Mouse (Mus musculus): ENCODE measurements around the gene BC049352. TPM values are rescaled to one million over a fixed set of nuclear protein-coding genes. Genes with fewer than 3 reads are reported as not detected.

BC049352 gene
- total RNA-seq, 2 experiments from 2014 or later, result 0.63 to 0.75 TPM

- no peak overlapping the region for H3K27ac ChIP-seq
- no peak for DNase-seq (ENCODE audit: extremely low spot score in 1 of 2, low spot score in 2 of 2)
- no peak for TF ChIP-seq CTCF (IDR thresholded peaks at IDR 0.05)
- no peak overlapping the region for H3K4me3 ChIP-seq
- intact Hi-C loops (cut with DNase I), result no loop called here
These were observed 14.5 kb downstream of the BC049352 start for GRCm38 (mm10) chr9:45196125-45196830.

DNA sequence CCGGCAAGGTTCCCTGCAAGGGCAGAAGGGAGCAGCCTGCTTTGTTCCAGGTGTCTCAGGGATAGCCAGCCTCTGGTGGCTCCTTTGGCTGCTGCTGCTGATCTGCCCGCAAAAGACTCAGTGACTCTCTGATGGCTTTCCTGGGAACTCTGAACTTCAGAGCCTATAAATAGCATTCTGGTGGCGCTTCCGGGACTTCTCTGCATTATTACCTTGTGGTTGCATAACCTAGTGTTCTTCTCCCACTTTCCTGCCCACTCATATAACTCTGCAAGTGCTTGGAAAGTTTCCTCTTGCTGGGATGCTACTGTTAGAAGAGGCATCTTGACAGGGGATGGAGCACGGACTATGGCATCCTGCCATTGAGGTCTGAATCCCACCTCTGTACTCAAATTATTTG lies 15.7 kb downstream of the BC049352 start:
- no peak overlapping the region for H3K27ac ChIP-seq
- TF ChIP-seq CTCF (IDR thresholded peaks at IDR 0.05), result no peak
- intact Hi-C loops (cut with DNase I), result no loop called here
- DNase-seq (ENCODE audit: extremely low spot score in 1 of 2, low spot score in 2 of 2), result no peak
- H3K4me3 ChIP-seq, result no peak overlapping the region

- no peak for TF ChIP-seq CTCF (IDR thresholded peaks at IDR 0.05)
These were observed 19.6 kb downstream of the BC049352 start for GRCm38 (mm10) chr9:45201319-45201947.

DNA sequence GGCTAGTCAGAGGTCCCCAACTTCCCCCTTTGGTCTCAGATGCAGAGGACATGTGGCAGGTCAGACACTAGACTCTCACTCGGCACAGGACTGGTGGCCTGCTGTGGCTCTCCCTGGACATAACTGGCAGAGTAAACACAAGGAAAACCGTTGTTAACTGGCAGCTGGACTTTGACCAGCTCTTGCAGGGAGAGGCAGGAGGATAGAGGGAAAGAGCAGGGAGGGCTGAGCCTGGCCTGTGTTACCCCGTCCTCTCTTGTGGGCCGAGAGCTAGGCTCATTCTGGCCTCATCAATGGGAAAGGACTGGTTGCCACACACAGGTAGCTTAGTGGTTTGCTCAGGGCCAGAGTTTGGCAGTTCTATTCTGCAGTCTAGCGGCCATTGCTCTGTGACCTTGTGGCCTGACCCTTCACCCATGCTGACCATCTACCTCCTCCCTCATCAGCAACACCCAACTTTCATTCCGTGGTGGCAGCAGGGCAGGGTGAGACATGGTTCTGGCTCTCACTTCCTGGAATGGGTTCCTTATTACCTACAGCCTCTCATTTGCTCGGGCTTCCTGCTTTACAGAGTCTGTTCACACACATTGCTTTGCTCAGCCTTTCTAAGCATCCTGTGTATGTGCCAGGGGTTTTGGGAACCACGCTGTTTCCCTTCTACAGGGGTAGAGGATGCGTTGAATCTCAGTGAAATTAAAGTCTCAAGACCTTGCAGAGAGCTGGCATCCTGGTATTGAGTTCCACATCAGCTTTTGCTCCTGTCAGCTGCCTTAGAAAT lies 20.4 kb downstream of the BC049352 start:
- no peak for DNase-seq (ENCODE audit: extremely low spot score in 1 of 2, low spot score in 2 of 2)
- intact Hi-C loops (cut with DNase I), result no loop called here

More at GRCm38 (mm10) chr9:45201319-45201947, 19.6 kb downstream of the BC049352 start:
- intact Hi-C loops (cut with DNase I), result no loop called here
- DNase-seq (ENCODE audit: extremely low spot score in 1 of 2, low spot score in 2 of 2), result no peak
- no peak overlapping the region for H3K27ac ChIP-seq
- no peak overlapping the region for H3K4me3 ChIP-seq

DNA sequence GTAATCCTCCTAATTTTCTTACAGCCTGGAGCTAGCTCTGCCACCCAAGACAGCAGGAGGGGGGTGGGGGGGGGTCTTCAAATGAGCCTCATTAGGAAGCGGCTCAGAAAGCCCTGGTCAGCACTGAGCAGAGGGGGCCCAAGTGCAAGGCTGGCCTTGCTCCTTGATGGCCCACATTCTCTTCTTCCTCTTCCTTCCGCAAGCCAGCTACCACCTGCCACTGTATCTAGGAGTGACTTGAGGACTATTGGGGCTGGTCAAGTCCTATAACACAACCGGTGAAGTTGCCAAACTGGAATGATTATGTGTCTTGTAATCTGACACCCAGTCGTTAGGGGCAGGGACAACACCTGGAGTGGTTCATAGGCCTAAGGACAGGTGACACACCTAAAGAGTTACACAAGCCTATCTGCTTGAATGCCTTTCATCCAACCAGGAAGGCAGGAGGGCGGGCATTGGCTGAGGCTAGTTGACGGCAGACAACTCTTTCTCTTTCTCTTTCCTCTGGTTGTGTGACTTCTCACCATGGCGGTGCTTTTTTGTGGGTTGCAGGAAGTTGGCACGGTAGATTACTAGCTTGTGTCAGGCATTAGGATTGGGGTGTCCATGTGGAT lies 22.1 kb downstream of the BC049352 start, which contains the start of gene Tmprss4:
Gene Tmprss4, minus strand, starts transcription at position 296 of the 614 bp plus-strand sequence.
- DNase-seq (ENCODE audit: extremely low spot score in 1 of 2, low spot score in 2 of 2), result no peak
- Histone ChIP-seq H3K4me3 (no peak within 1 kb of the TSS), H3K27ac (no peak within 1 kb of the TSS)
- intact Hi-C loops (cut with DNase I), result no loop called here
- TF ChIP-seq CTCF (IDR thresholded peaks at IDR 0.05), result no peak

More for the DNA sequence above, 20.4 kb downstream of the BC049352 start:
- Histone ChIP-seq H3K27ac (no peak overlapping the region), H3K4me3 (no peak overlapping the region)
- TF ChIP-seq CTCF (IDR thresholded peaks at IDR 0.05), result no peak

DNA sequence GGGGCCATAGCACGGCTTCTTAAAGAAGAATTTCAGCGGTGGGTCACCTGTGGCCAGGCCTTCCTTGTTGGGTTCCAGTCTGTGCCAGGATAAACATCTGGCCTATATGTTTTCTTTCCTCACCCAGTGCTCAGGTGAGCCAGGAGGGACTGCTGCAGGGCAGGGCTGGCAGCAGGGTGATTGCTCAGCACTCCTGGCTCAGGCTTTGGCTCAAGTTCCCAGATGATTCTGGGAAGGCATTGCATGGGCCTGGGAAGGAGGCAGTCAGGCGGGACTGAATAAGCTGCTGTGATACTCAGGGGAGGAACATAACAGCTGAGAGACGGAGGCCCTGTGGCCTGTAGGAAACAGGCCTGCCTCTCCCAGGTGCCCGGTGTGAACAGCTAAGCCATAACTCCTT lies 23.3 kb downstream of the BC049352 start:
- TF ChIP-seq CTCF (IDR thresholded peaks at IDR 0.05), result no peak
- no peak for DNase-seq (ENCODE audit: extremely low spot score in 1 of 2, low spot score in 2 of 2)
- H3K27ac ChIP-seq, result no peak overlapping the region
- H3K4me3 ChIP-seq, result no peak overlapping the region
- intact Hi-C loops (cut with DNase I), result no loop called here

- intact Hi-C loops (cut with DNase I), result no loop called here
- H3K4me3 ChIP-seq, result no peak overlapping the region
- no peak for TF ChIP-seq CTCF (IDR thresholded peaks at IDR 0.05)
- H3K27ac ChIP-seq, result no peak overlapping the region
- no peak for DNase-seq (ENCODE audit: extremely low spot score in 1 of 2, low spot score in 2 of 2)
These were observed 24.3 kb downstream of the BC049352 start for GRCm38 (mm10) chr9:45206121-45206520.

DNA sequence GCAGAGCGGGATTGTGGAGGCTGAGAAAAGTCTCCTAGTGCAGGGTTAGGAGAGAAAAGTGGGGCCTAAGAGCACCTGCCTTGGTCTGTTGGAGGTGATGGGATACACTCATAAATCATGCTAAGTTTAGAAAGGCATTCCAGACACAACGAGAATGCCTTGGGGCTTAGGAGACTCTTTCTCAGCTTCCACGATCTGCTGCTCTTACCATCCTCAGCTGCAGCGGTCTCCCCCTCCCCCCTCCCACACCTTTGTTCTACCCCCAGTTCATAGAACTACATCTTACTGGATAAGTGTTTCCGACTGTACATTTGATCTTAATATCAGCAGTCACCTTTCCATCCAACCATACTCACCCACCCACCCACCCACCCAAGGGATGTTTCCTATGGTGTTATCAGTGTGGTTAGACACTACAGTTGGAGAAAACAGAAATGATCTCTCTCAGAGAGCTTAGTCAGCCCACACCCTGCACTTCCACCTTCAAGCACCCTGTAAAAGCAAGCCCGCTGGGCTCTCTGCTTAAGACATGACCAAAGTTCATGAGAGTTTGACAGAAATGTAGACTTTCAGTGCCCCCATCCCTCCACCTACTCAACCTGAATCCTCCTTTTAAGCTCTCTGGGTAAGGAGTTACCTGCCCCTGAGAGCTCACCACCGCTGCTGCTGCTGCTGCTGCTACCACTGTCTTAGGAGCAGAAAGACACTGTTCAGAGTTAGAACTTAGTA lies 25.4 kb downstream of the BC049352 start:
- DNase-seq (ENCODE audit: extremely low spot score in 1 of 2, low spot score in 2 of 2), result no peak
- intact Hi-C loops (cut with DNase I), result no loop called here
- TF ChIP-seq CTCF (IDR thresholded peaks at IDR 0.05), result no peak
- H3K27ac ChIP-seq, result no peak overlapping the region
- no peak overlapping the region for H3K4me3 ChIP-seq

DNA sequence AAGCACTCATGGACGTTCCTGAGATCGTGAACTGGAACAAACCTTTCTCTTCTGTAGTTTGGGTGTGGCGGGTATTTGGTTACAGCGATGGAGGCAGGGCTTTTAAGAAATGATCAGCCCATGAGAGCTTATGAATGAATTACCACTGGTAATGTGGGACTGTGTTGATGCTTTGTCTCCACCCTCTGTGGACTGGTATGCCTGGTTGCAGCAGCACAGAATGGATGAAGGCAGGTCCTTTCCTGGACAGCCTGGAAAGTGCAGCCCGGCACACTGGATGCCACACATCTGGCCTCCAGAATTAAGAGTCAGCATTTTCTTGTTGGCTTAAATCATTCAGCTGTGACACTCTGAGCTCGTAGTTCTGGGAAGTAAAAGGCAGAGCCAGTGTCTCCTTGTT lies 30.2 kb downstream of the BC049352 start:
- intact Hi-C loops (cut with DNase I), result no loop called here
- Histone ChIP-seq H3K4me3 (no peak overlapping the region), H3K27ac (no peak overlapping the region)
- no peak for DNase-seq (ENCODE audit: extremely low spot score in 1 of 2, low spot score in 2 of 2)
- no peak for TF ChIP-seq CTCF (IDR thresholded peaks at IDR 0.05)

DNA sequence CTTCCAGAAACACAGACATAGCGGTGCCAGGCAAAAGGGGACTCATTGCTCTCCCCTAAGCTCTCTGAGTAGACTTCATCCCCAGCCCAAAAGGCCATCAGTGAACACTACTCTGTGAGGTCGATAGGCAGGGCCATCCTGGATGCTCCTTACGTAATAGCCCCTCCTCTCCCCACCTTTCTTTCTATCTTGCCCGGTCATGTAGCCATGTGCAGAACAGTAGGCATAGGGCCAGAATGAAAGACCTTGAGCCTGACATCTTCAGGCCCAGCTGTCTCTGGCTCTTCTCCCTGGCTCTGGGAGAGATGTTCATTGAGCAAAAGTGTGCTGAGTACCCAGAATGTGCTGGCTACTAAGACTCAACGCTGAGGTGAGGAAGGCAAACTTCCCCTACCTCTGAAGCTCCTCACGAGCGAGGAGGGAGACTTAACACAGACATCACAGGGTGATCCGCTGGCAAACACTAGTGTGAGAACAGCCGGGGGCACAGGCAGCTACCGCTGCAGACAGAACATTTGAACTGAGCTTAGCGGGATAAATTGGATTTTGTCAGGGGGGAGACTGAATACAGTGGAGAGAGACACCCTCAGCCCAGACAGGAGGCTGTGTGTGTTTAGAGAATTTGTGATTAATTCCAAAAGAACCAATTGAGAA lies 33.8 kb downstream of the BC049352 start:
- H3K4me3 ChIP-seq, result no peak overlapping the region
- DNase-seq (ENCODE audit: extremely low spot score in 1 of 2, low spot score in 2 of 2), result no peak
- intact Hi-C loops (cut with DNase I), result no loop called here
- no peak overlapping the region for H3K27ac ChIP-seq
- no peak for TF ChIP-seq CTCF (IDR thresholded peaks at IDR 0.05)

- DNase-seq (ENCODE audit: extremely low spot score in 1 of 2, low spot score in 2 of 2), result no peak
- no peak for TF ChIP-seq CTCF (IDR thresholded peaks at IDR 0.05)
- Histone ChIP-seq H3K4me3 (no peak overlapping the region), H3K27ac (no peak overlapping the region)
- intact Hi-C loops (cut with DNase I), result loop anchor here (2.0 kb wide), 1 partner anchor 169 kb away; no protein-coding TSS in a partner anchor
These were observed 37.8 kb downstream of the BC049352 start for GRCm38 (mm10) chr9:45219644-45220043.
